Mouse (Mus musculus) C2C12 (cell line): ENCODE results near the gene Cntnap2. TPM values are rescaled to one million over a fixed set of nuclear protein-coding genes. Genes with fewer than 3 reads are reported as not detected.

Experiments
- H3K27me3 ChIP-seq: one replicate; pipeline ENCODE4 v1.6.1; 2011; ENCODE audit not compliant: control insufficient read depth, insufficient read depth, insufficient read length
- H3K36me3 ChIP-seq: one replicate; pipeline ENCODE4 v1.6.1; 2011; ENCODE audit not compliant: control insufficient read depth, insufficient read depth
- H3K4me3 ChIP-seq: one replicate; pipeline ENCODE4 v1.5.1; 2011; ENCODE audit warnings: mild to moderate bottlenecking, control low read depth; ENCODE audit not compliant: poor library complexity, insufficient read depth, severe bottlenecking
- H3K79me2 ChIP-seq: one replicate; pipeline ENCODE4 v1.6.1; 2011; ENCODE audit not compliant: control insufficient read depth, insufficient read depth
- H3K79me3 ChIP-seq: one replicate; pipeline ENCODE4 v1.6.1; 2011; ENCODE audit warnings: low read depth, control low read depth
- H3ac ChIP-seq: one replicate; pipeline ENCODE3; 2011; ENCODE audit warnings: low read depth; ENCODE audit not compliant: control insufficient read depth, insufficient read length
- CEBPB ChIP-seq: IDR thresholded peaks from one replicate; pipeline ENCODE4 v1.6.1; 2011; ENCODE audit warnings: low read depth, mild to moderate bottlenecking, control low read depth, moderate library complexity
- CTCF ChIP-seq: IDR thresholded peaks from one replicate; pipeline ENCODE4 v1.5.1; 2011; ENCODE audit not compliant: control insufficient read depth, insufficient read depth, insufficient read length
- FOSL1 ChIP-seq: IDR thresholded peaks from one replicate; pipeline ENCODE4 v1.8.0; 2011; ENCODE audit warnings: mild to moderate bottlenecking, low read length; ENCODE audit not compliant: poor library complexity, insufficient read depth, severe bottlenecking
- MAX ChIP-seq: IDR thresholded peaks from one replicate; pipeline ENCODE4 v1.6.1; 2011; ENCODE audit warnings: mild to moderate bottlenecking, control low read depth
- MYOD1 ChIP-seq: IDR thresholded peaks from one replicate; pipeline ENCODE4 v1.6.1; 2011; ENCODE audit warnings: low read depth; ENCODE audit not compliant: control insufficient read depth, insufficient read length
- MYOG ChIP-seq: IDR thresholded peaks from one replicate; pipeline ENCODE4 v1.6.1; 2011; ENCODE audit not compliant: control insufficient read depth, insufficient read length; ENCODE audit errors: extremely low read depth
- USF1 ChIP-seq: IDR thresholded peaks from one replicate; pipeline ENCODE4 v1.6.1; 2011; ENCODE audit warnings: low read depth, mild to moderate bottlenecking, control low read depth, moderate library complexity
- polyA plus RNA-seq: library from polyadenylated mRNA; unstranded; fragments of >200 nt; fragmentation: generic; extraction: Trizol; gene quantifications from one replicate; pipeline ENCODE4 v1.2.1, GENCODE M21; 2012; ENCODE audit warnings: missing spikeins

Cntnap2 gene
- polyA plus RNA-seq, 1 experiment = 0.02 TPM

- Histone ChIP-seq H3K36me3 (no peaks in the 10 kb centered on the region), H3K4me3 (no peak overlapping the region), H3K79me2 (no peaks in the 10 kb centered on the region), H3K27me3 (no peaks in the 10 kb centered on the region), H3K79me3 (no peaks in the 10 kb centered on the region), H3ac (no peak overlapping the region)
- no peak for TF ChIP-seq FOSL1
- no peak for TF ChIP-seq USF1
- no peak for TF ChIP-seq MYOG
- TF ChIP-seq CTCF = no peak
- TF ChIP-seq MAX = no peak
- TF ChIP-seq MYOD1 = no peak
These were observed 1084.2 kb downstream of the Cntnap2 start for GRCm38 (mm10) chr6:46143189-46143841.

GRCm38 (mm10) chr6:46166837-46167236 is 1107.7 kb downstream of the Cntnap2 start:
- H3K79me3 ChIP-seq = no peaks in the 10 kb centered on the region
- no peak overlapping the region for H3ac ChIP-seq
- no peaks in the 10 kb centered on the region for H3K79me2 ChIP-seq
- no peak for TF ChIP-seq CTCF
- no peak for TF ChIP-seq CEBPB
- no peak for TF ChIP-seq MAX
- TF ChIP-seq MYOD1 = no peak
- no peak for TF ChIP-seq USF1
- TF ChIP-seq FOSL1 = no peak
- TF ChIP-seq MYOG = no peak
- no peak overlapping the region for H3K4me3 ChIP-seq
- no peaks in the 10 kb centered on the region for H3K36me3 ChIP-seq
- H3K27me3 ChIP-seq = no peaks in the 10 kb centered on the region

GRCm38 (mm10) chr6:46197298-46197697 is 1138.1 kb downstream of the Cntnap2 start:
- Histone ChIP-seq H3K36me3 (no peaks in the 10 kb centered on the region), H3K79me2 (no peaks in the 10 kb centered on the region), H3K79me3 (no peaks in the 10 kb centered on the region), H3K4me3 (no peak overlapping the region), H3ac (no peak overlapping the region), H3K27me3 (no peaks in the 10 kb centered on the region)
- TF ChIP-seq MYOD1 = no peak
- no peak for TF ChIP-seq MYOG
- no peak for TF ChIP-seq USF1
- no peak for TF ChIP-seq FOSL1
- TF ChIP-seq MAX = no peak
- no peak for TF ChIP-seq CEBPB
- TF ChIP-seq CTCF = no peak

GRCm38 (mm10) chr6:46201828-46202227 is 1142.7 kb downstream of the Cntnap2 start:
- H3K27me3 ChIP-seq = no peaks in the 10 kb centered on the region
- no peak overlapping the region for H3ac ChIP-seq
- TF ChIP-seq MYOG = no peak
- no peak for TF ChIP-seq MYOD1
- TF ChIP-seq USF1 = no peak
- TF ChIP-seq CEBPB = no peak
- TF ChIP-seq FOSL1 = no peak
- TF ChIP-seq CTCF = no peak
- no peak for TF ChIP-seq MAX
- no peaks in the 10 kb centered on the region for H3K79me2 ChIP-seq
- no peaks in the 10 kb centered on the region for H3K79me3 ChIP-seq
- no peak overlapping the region for H3K4me3 ChIP-seq
- H3K36me3 ChIP-seq = no peaks in the 10 kb centered on the region

GRCm38 (mm10) chr6:46205531-46205930 is 1146.4 kb downstream of the Cntnap2 start:
- no peaks in the 10 kb centered on the region for H3K79me2 ChIP-seq
- H3ac ChIP-seq = no peak overlapping the region
- TF ChIP-seq MYOD1 (no peak), CTCF (no peak), USF1 (no peak), MAX (no peak), MYOG (no peak), CEBPB (no peak), FOSL1 (no peak)
- H3K4me3 ChIP-seq = no peak overlapping the region
- no peaks in the 10 kb centered on the region for H3K27me3 ChIP-seq
- no peaks in the 10 kb centered on the region for H3K79me3 ChIP-seq
- no peaks in the 10 kb centered on the region for H3K36me3 ChIP-seq

GRCm38 (mm10) chr6:46232889-46233288 is 1173.7 kb downstream of the Cntnap2 start:
- Histone ChIP-seq H3K27me3 (no peaks in the 10 kb centered on the region), H3K79me2 (no peaks in the 10 kb centered on the region), H3K79me3 (no peaks in the 10 kb centered on the region), H3K4me3 (no peak overlapping the region), H3K36me3 (no peaks in the 10 kb centered on the region), H3ac (no peak overlapping the region)
- TF ChIP-seq CEBPB (no peak), CTCF (no peak), USF1 (no peak), MYOG (no peak), FOSL1 (no peak), MAX (no peak), MYOD1 (no peak)
